Mouse (Mus musculus) mesoderm, embryonic 11.5 days (tissue): Measurements from ENCODE around the gene Gm26657.
A peak's percentile ranks its signal among the peaks of the same experiment; 100 is the strongest.

Experiments
- DNase-seq: peaks from one replicate; pipeline ENCODE4 v3.0.0-alpha.2; 2012; ENCODE audit warnings: low read depth, low spot score

Gene Gm26657

DNA sequence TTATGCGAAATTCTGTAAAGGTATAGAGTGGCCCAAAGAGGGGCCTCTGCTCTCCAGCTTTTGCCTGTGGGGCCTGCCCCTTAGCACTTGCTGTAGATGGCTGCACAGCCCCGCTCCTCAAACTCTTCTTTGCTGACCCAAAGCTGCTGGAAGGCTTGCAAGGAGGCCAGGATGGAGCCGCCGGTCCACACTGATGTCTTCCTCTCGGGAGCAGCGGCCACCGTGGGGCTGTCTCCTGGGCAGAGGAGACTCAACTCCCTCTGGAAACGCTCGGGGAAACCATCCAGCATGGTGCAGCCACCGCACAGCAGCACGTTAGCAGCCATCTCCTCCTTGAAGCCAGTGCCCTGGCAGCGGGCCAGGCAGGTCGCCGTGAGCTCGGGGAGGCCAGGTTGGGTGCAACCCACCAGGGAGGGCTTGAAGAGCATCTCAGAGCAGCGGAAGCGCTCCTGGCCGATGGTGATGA, at the start of gene Gm26657:
Gene Gm26657, plus strand, starts transcription at position 51 of the 466 bp plus-strand sequence.
- DNase-seq = no peak

GRCm38 (mm10) chr4:56696401-56696800, 43.5 kb upstream of the Gm26657 start:
- DNase-seq = no peak

DNA sequence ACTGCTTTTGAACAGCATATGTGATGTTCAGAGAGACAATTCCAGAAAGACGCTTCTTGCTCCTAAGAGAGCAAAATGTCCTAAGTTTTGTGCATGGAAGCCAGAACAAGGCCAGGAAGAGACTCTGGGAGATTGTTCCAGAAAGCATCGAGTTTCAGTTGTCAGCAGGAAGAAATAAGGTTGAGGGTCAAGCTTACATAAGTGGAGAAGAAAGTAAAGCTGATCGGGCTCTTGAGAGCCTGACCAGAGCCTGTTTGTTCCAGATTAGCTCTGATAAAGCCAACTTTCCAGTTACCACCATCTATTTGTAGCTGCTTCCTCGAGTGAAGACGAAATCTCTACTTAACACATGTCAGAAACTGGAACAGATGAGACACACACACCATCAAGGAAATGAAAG, 41.2 kb upstream of the Gm26657 start:
- no peak for DNase-seq

- DNase-seq = no peak
These were observed 37.6 kb upstream of the Gm26657 start for GRCm38 (mm10) chr4:56702234-56702633.

GRCm38 (mm10) chr4:56713155-56713554, 26.7 kb upstream of the Gm26657 start:
- DNase-seq = no peak

DNA sequence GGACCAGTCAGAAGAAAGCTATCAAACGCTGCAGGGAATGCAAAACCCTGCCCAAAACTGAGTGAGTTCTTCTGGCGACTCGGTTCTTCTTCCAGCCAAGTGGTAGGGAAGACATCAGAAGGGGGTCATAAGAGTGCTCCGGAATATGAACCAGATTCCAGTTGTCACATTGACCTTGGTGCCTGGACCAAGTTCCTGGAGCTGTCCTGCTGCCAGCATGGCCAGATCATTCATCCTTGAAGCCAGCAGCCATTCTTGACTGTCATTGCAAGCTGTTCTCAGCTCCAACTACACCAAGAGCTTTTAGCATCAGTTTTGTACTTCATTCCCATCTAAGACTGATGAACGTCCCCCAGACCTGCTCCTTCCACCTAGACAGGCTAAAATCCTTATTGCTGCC, 23.1 kb upstream of the Gm26657 start:
- no peak for DNase-seq

DNA sequence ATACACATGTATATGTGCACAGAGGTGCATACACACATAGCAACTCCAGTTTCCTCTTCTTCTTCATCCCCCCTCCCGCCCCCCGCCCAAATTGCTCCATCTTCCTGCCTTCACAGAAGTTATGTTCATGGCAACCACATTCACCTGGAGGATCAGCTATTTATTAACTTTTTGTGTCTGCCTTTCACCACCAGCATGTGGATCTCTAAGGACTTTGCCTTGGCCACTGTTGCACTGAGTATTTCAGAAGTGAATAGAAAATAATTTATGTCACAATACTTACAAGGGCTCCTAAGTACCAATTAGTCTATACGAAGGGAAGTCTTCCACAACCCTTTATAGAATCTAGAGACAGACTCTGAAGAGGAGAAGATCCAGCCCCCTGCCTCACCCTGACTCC, 21.9 kb upstream of the Gm26657 start:
- DNase-seq = no peak

- DNase-seq = no peak
These were observed 21.1 kb upstream of the Gm26657 start for GRCm38 (mm10) chr4:56718573-56719442.

DNA sequence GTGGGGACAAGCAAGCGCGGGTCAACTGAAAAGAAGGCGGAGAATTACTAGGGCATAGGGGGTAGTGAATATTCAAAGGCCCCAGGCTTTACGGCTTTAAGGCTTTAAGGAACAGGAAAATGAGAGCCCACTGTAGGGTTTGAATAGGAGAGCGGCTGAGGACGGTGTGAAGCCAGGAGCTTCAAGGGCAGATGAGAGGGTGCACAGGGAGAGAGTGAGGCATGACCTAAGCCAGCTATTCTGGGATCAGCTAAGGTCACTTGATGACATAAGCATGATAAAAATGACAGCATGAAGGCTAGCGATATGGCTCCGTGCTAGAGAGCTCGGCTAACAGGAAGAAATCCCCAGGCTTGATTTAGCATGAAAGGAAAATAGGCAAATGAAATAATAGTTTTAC, 20.4 kb upstream of the Gm26657 start:
- DNase-seq = no peak

GRCm38 (mm10) chr4:56720403-56720802, 19.5 kb upstream of the Gm26657 start:
- no peak for DNase-seq

GRCm38 (mm10) chr4:56721469-56721868, 18.4 kb upstream of the Gm26657 start:
- DNase-seq = peak; percentile 36

- no peak for DNase-seq
These were observed 17.5 kb upstream of the Gm26657 start for GRCm38 (mm10) chr4:56722346-56722745.

DNA sequence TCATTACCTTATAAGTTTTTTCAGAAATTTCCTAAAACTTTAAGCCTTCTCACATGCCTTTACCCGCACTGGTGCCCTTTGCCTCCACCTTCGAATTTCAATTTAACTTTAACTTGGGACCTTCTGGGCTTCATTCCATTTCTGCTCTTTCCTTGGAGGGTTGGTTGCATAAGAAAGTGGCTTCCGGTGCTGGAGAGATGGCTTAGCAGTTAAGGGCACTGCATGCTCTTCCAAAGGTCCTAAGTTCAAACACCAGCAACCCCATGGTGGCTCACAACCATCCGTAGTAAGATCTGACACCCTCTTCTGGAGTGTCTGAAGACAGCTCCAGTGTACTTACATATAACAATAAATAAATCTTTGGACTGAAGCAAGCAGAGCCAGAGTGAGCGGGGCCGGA, 16.6 kb upstream of the Gm26657 start:
- DNase-seq = no peak

GRCm38 (mm10) chr4:56725839-56726238, 14.0 kb upstream of the Gm26657 start:
- no peak for DNase-seq

DNA sequence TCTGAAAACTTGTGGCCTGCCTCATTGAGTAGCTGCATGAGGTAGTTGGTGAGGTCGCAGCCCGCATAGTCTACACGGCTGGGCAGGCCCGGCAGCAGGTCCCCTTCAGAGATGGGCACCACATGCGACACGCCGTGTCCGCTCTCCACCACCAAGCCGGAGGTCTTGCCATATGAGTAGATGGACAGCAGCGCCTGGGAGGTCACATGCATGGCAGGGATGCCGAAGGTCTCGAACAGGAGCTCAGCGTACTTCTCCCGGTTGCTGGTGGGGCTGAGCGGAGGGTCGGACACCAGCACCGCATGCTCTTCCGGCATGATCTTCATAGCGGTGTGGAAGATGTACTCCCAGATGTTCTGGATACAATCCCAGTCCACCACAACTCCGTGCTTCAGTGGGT, 741 bp downstream of the Gm26657 start:
- DNase-seq = no peak

DNA sequence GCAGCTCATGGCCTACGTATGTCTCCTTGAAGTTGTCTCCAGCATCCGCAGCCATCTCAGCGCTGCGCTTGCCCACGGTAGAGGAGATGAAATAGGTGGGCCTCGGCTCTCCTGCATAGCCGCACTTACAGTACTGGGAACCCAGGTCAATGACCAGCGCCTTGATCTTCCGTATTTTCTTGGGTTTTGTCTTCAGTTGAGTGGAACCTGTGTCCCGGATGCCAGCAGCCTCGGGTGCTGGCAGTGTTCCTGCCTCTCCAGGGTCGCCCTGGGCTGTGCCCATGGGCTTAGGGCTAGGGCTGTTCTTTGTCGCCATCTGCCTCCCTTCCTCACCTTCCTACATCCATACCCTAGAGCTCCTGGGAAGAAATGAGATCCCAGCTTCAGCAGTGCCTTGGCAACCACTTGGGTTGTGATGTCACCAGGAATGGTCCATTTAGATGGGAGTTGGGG, 1.2 kb downstream of the Gm26657 start, which contains the start of gene Actl7b:
Gene Actl7b, minus strand, starts transcription at position 403 of the 453 bp plus-strand sequence.
- no peak for DNase-seq

GRCm38 (mm10) chr4:56742698-56743097, 2.8 kb downstream of the Gm26657 start:
- no peak for DNase-seq

DNA sequence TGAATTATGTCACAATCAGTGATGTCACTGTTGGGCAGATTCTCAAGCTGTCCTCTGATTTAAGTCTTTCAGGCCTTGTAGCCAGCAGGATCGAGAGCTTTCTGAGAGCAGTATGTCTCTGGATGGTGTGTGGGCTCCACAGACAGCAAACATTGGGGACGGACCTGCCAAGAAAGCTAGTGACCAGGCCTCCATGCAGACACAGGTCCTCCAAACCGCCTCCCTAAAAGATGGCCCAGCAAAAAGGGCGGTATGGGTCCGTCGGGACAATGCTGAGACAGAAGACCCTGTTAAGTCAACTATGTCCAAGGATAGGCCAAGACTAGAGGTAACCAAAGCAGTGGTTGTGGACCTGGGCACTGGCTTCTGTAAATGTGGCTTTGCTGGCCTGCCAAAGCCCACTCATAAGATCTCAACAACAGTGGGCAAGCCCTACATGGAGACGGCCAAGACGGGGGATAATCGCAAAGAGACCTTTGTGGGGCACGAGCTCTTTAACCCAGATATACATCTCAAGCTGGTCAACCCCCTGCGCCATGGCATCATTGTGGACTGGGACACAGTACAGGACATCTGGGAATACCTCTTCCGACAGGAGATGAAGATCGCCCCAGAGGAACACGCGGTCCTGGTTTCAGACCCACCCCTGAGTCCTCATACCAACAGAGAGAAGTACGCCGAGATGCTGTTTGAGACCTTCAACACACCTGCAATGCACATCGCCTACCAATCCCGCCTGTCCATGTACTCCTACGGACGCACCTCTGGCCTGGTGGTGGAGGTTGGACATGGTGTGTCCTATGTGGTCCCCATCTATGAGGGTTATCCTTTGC, 3.7 kb downstream of the Gm26657 start, which contains the start of gene Actl7a:
Gene Actl7a, plus strand, starts transcription at position 51 of the 833 bp plus-strand sequence.
- no peak for DNase-seq

GRCm38 (mm10) chr4:56746345-56746744, 6.5 kb downstream of the Gm26657 start:
- DNase-seq = no peak

GRCm38 (mm10) chr4:56747456-56747855, 7.6 kb downstream of the Gm26657 start:
- DNase-seq = no peak

DNA sequence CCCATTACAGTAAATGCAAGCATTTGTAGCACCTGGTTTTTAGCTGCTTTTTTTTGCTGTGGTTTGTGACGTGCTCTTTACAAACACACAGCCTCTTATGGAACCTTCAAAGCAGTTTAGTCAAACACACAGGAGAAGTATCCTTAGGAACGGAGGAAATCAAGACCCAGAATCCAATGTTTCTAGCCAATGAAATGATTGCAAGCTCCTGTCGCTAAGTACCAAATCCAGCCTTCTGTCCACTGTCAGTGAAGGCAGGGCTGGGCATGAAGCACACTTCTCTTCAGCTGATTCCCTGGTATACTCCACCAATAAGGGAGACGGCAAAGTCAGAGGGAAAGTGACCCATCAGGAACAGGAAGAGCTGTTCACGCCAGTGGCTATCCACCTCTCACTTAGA, 16.2 kb downstream of the Gm26657 start:
- no peak for DNase-seq

DNA sequence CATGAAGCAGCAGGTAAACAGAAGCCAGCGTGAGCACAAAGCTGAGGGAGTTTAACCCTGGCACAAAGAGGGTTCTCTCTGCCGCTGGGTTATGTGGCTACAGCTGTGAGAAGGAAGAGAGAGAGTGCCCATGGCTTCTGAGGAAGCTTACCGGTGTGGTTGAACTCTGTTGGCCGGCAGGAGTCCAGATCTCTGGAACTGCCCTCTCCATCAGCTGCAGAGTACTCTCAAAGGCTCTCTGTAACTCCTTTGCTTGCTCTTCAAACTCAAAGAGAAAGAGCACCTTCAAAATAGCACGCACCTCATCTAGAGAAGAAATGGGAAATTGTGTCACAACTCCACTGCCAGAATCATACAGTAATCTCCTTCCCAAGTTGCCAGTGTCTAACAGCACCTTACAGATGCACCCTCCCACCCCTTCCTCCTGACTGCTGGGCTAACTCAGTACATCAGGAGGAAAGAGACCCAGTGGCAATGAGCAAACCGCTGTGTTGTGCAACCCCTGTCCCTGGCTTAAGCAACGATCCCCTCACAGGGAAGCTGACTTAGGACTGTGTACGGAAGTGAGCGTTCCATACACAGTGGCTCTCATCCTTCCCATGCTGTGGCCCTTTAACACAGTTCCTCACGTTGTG, 17.2 kb downstream of the Gm26657 start:
- no peak for DNase-seq
